Mouse (Mus musculus): ENCODE results near the gene Gsdme. TPM values are rescaled to one million over a fixed set of nuclear protein-coding genes. Genes with fewer than 3 reads are reported as not detected.

The Gsdme gene
- polyA plus RNA-seq, 1 experiment from 2014 or later: 81.7 TPM

GRCm38 (mm10) chr6:50139526-50139925 is 124.1 kb downstream of the Gsdme start:
- no peaks in the 10 kb centered on the region for H3K36me3 ChIP-seq (ENCODE audit: control insufficient read depth, insufficient read depth, low read length)
- H3K4me2 ChIP-seq (ENCODE audit: low read length): no peak overlapping the region
- H3K9ac ChIP-seq (ENCODE audit: low read depth, low read length): no peak overlapping the region
- no peaks in the 10 kb centered on the region for H3K9me3 ChIP-seq (ENCODE audit: control insufficient read depth, low read length)
- H3K27ac ChIP-seq (ENCODE audit: low read depth, low read length): no peak overlapping the region
- ATAC-seq: no peak
- H3K27me3 ChIP-seq (replicated peaks; ENCODE audit: control insufficient read depth, insufficient read depth, low read length): no peaks in the 10 kb centered on the region
- WGBS: 85% methylated on average over 3 of the region's 3 CpGs
- no peaks in the 10 kb centered on the region for H3K4me1 ChIP-seq (ENCODE audit: control insufficient read depth, insufficient read depth, low read depth, low read length)
- H3K4me3 ChIP-seq (ENCODE audit: low read length): no peak overlapping the region

Other genes with a start within 250 kb of the Gsdme start
- gene Mpp6, start 153.6 kb downstream of the Gsdme start, polyA plus RNA-seq (2015; fragmentation: Nextera tagmentation; extraction: Ambion mirVana): 51.5 and 59.2 TPM in 2 replicates
- gene Osbpl3, start 192.3 kb upstream of the Gsdme start, polyA plus RNA-seq (2015; fragmentation: Nextera tagmentation; extraction: Ambion mirVana): 4.5 TPM in 2 replicates

All from hindbrain, embryonic 16.5 days (tissue).